Mouse (Mus musculus) brain, embryonic 14.5 days (tissue): Measurements from ENCODE around the gene Scmh1. TPM values are rescaled to one million over a fixed set of nuclear protein-coding genes. Genes with fewer than 3 reads are reported as not detected.
A peak's percentile ranks its signal among the peaks of the same experiment; 100 is the strongest.

Experiments
- DNase-seq: peaks from one replicate; pipeline ENCODE4 v3.0.0-alpha.2; 2011; ENCODE audit warnings: low read depth
- CTCF ChIP-seq: fragments of 200-500 bp; IDR thresholded peaks from 2 replicates; pipeline ENCODE4 v1.5.1; 2012; ENCODE audit warnings: inconsistent platforms, mild to moderate bottlenecking, moderate library complexity, borderline replicate concordance; ENCODE audit not compliant: insufficient read depth, insufficient read length; ENCODE audit errors: extremely low read depth
- POLR2A ChIP-seq: fragments of 200-500 bp; IDR thresholded peaks from 2 replicates; pipeline ENCODE4 v1.6.1; 2012; ENCODE audit warnings: mild to moderate bottlenecking, inconsistent platforms, borderline replicate concordance; ENCODE audit not compliant: poor library complexity, insufficient read depth, insufficient read length, severe bottlenecking; ENCODE audit errors: extremely low read depth
- polyA plus RNA-seq: library from polyadenylated mRNA; depleted of rRNA; stranded (reverse); fragments of >200 nt; gene quantifications from 2 replicates; pipeline ENCODE4 v1.2.3, GENCODE M21; 2012; rRNA removed

Gene Scmh1
- polyA plus RNA-seq, 1 experiment = 123 TPM

GRCm38 (mm10) chr4:120569486-120570437 lies 164.7 kb downstream of the Scmh1 start, which contains the start of gene Ctps:
Gene Ctps, minus strand, starts transcription at chr4:120570276.
- DNase-seq = peak; percentile 98
- TF ChIP-seq CTCF (no peak), POLR2A (peak; percentile 89)

- TF ChIP-seq CTCF = no peak
- TF ChIP-seq POLR2A = no peak
- no peak for DNase-seq
Observed at GRCm38 (mm10) chr4:120570438-120571069, 165.5 kb downstream of the Scmh1 start.

- DNase-seq = peak; percentile 1
- no peak for TF ChIP-seq POLR2A
- no peak for TF ChIP-seq CTCF
Observed at GRCm38 (mm10) chr4:120571070-120571464, 166.0 kb downstream of the Scmh1 start.

- TF ChIP-seq CTCF (no peak), POLR2A (no peak)
- no peak for DNase-seq
Observed at GRCm38 (mm10) chr4:120571691-120572090, 166.6 kb downstream of the Scmh1 start.

Other genes starting within 250 kb of the Scmh1 start
- 0.30 TPM in 1 of 2 replicates, not detected in the other for gene Edn2, start 244.1 kb upstream of the Scmh1 start, polyA plus RNA-seq
- gene Foxo6, start 117.9 kb upstream of the Scmh1 start, polyA plus RNA-seq = 22.7 and 35.4 TPM in 2 replicates
- gene Slfnl1, start 127.0 kb downstream of the Scmh1 start, polyA plus RNA-seq = 0.10 and 0.18 TPM in 2 replicates
- gene Ctps, start 165.0 kb downstream of the Scmh1 start, polyA plus RNA-seq = 42.5 and 46.7 TPM in 2 replicates
- not detected in 2 replicates for gene Gm8439, start 183.5 kb downstream of the Scmh1 start, polyA plus RNA-seq